ENCODE assay signal across 8 mouse cellular contexts in genomic region chr2:132262879-132263398, GRCm38 (mm10). TPM values are rescaled to one million over a fixed set of nuclear protein-coding genes. Genes with fewer than 3 reads are reported as not detected.
DNase-seq lines count a peak whose midpoint lies in the region; ATAC-seq lines count a peak whose summit lies in the region.

TSS of gene Cds2 (plus strand) at chr2:132263148.

- H3K4me2 ChIP-seq in heart, embryonic 13.5 days: peak within 1 kb of the TSS; percentile 78
- peak within 1 kb of the TSS; percentile 95 for H3K4me2 ChIP-seq in liver, embryonic 12.5 days
- peak within 1 kb of the TSS; percentile 64 for H3K4me2 ChIP-seq in stomach, embryonic 15.5 days

- no peaks in the 10 kb centered on the region for H3K36me3 ChIP-seq in heart, embryonic 13.5 days
- no peaks in the 10 kb centered on the region for H3K36me3 ChIP-seq in liver, embryonic 12.5 days
- H3K36me3 ChIP-seq in stomach, embryonic 15.5 days: no peaks in the 10 kb centered on the region

- H3K9ac ChIP-seq in heart, embryonic 13.5 days: peak within 1 kb of the TSS; percentile 95
- H3K9ac ChIP-seq in liver, embryonic 12.5 days: peak within 1 kb of the TSS; percentile 91
- H3K9ac ChIP-seq in stomach, embryonic 15.5 days: peak within 1 kb of the TSS; percentile 58

- under 1% methylated on average over 48 of the region's 49 CpGs for WGBS in heart, embryonic 13.5 days
- WGBS in liver, embryonic 12.5 days (ENCODE audit: insufficient replicate concordance): under 1% methylated on average over 42 of the region's 49 CpGs
- WGBS in stomach, embryonic 15.5 days: under 1% methylated on average over 41 of the region's 49 CpGs

- H3K9me3 ChIP-seq in heart, embryonic 13.5 days: no peaks in the 10 kb centered on the region
- no peaks in the 10 kb centered on the region for H3K9me3 ChIP-seq in liver, embryonic 12.5 days (replicated peaks)
- H3K9me3 ChIP-seq in stomach, embryonic 15.5 days: no peaks in the 10 kb centered on the region

- peaks cover 6% of the 10 kb centered on the region for H3K4me1 ChIP-seq in brown adipose tissue, adult 24 weeks (ENCODE audit: control insufficient read depth, insufficient read depth, insufficient read length, low read length)
- peaks cover 29% of the 10 kb centered on the region for H3K4me1 ChIP-seq in heart, embryonic 13.5 days
- H3K4me1 ChIP-seq in liver, embryonic 12.5 days: peaks cover 28% of the 10 kb centered on the region
- H3K4me1 ChIP-seq in stomach, embryonic 15.5 days: peaks cover 12% of the 10 kb centered on the region; the same call in 1 of the 2 replicates

- peak; percentile 99 for DNase-seq in CD4-positive, CD25-positive, alpha-beta regulatory T cell, adult 2 months (ENCODE audit: low read depth, low spot score)
- peak; percentile 88 for DNase-seq in fat pad, adult 2 months (ENCODE audit: extremely low read depth, low read depth, low spot score)
- DNase-seq in kidney, postnatal 10 days: peak; percentile 99
- peak; percentile 99 for DNase-seq in natural killer cell, adult 2 months (ENCODE audit: low spot score in 2 of 2)

- no peaks in the 10 kb centered on the region for H3K27me3 ChIP-seq in heart, embryonic 13.5 days (replicated peaks)
- H3K27me3 ChIP-seq in liver, embryonic 12.5 days (replicated peaks): no peaks in the 10 kb centered on the region
- H3K27me3 ChIP-seq in stomach, embryonic 15.5 days (replicated peaks): no peaks in the 10 kb centered on the region

- ATAC-seq in heart, embryonic 13.5 days (ENCODE audit: extremely low read depth, insufficient number of reproducible peaks, low FRiP score, low TSS enrichment): peak; percentile 99
- peak; percentile 98 for ATAC-seq in liver, embryonic 12.5 days
- ATAC-seq in stomach, embryonic 15.5 days (ENCODE audit: insufficient read depth, low FRiP score, low read depth): peak; percentile 99

- peak within 1 kb of the TSS; percentile 91 for H3K4me3 ChIP-seq in brown adipose tissue, adult 24 weeks (ENCODE audit: insufficient read depth, low read depth, low read length)
- H3K4me3 ChIP-seq in heart, embryonic 13.5 days: peak within 1 kb of the TSS; percentile 92
- H3K4me3 ChIP-seq in liver, embryonic 12.5 days: peak within 1 kb of the TSS; percentile 93
- peak within 1 kb of the TSS; percentile 66 for H3K4me3 ChIP-seq in stomach, embryonic 15.5 days (replicated peaks)

- H3K27ac ChIP-seq in brown adipose tissue, adult 24 weeks (replicated peaks; ENCODE audit: low read depth, low read length): peak within 1 kb of the TSS; percentile 67
- H3K27ac ChIP-seq in heart, embryonic 13.5 days (replicated peaks): peak within 1 kb of the TSS; percentile 82
- H3K27ac ChIP-seq in liver, embryonic 12.5 days: peak within 1 kb of the TSS; percentile 90
- peak within 1 kb of the TSS; percentile 58 for H3K27ac ChIP-seq in stomach, embryonic 15.5 days

RNA-seq across cellular contexts. Expression of gene Cds2, which starts in this region (rescaled TPM):
- polyA plus RNA-seq in brown adipose tissue, adult 24 weeks (2012; ENCODE audit: insufficient read depth, insufficient read length, missing spikeins): 27.4 and 37.3 TPM in 2 replicates
- 14.9 and 15.4 TPM in 2 replicates for polyA plus RNA-seq in heart, embryonic 13.5 days (2015; fragmentation: Nextera tagmentation; extraction: Ambion mirVana)
- polyA plus RNA-seq in liver, embryonic 12.5 days (2016; fragmentation: Nextera tagmentation; extraction: Ambion mirVana): 13.7 and 15.4 TPM in 2 replicates
- 17.0 and 28.7 TPM in 2 replicates for polyA plus RNA-seq in stomach, embryonic 15.5 days (2015; fragmentation: Nextera tagmentation; extraction: Ambion mirVana)

Comparison
In these comparisons a context has a peak if more than half of its experiments do, and no peak if none do; other contexts are left out.
1. Peak in every context shown above with its lines: DNase-seq, ATAC-seq, H3K4me3 ChIP-seq and H3K27ac ChIP-seq.